Mouse (Mus musculus): ENCODE data around the gene Pick1.

Gene Pick1

GRCm38 (mm10) chr15:79283371-79283770, 54.4 kb downstream of the Pick1 start:
- Histone ChIP-seq H3K4me3 (replicated peaks; ENCODE audit: low read length) (no peak overlapping the region), H3K27me3 (ENCODE audit: insufficient read depth, low read length) (no peaks in the 10 kb centered on the region), H3K9me3 (ENCODE audit: low read length) (no peaks in the 10 kb centered on the region), H3K4me1 (replicated peaks; ENCODE audit: low read depth, low read length) (peaks cover 47% of the 10 kb centered on the region), H3K36me3 (ENCODE audit: insufficient read depth, low read length) (peaks cover 28% of the 10 kb centered on the region)
- no peak for TF ChIP-seq POU5F1 (IDR thresholded peaks at IDR 0.05; ENCODE audit: borderline replicate concordance, low read length)
- no peak for TF ChIP-seq CTCF (conservative IDR thresholded peaks at IDR 0.05; ENCODE audit: low read length)
- TF ChIP-seq NANOG (IDR thresholded peaks at IDR 0.05; ENCODE audit: borderline replicate concordance, low read length) = no peak

DNA sequence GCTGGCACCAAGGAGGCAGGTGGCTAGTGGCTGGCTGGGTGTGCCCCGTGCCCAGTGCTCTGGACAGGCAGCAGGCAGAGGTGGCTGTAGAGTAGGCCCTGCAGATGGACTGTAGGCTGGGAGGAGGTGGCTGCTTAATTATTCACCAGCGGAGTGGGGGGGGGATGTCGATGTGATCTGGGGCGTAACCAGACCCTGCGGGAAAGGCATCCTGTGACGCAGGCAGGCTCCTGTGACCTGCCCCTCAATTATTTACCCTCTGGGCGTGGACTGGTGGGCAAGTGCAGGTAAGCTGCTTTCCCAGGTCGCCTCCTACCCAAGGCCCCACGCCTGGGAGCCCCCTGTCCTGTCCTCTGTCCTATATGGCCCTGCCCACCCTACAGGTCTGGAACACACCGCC, 56.4 kb downstream of the Pick1 start, which contains the start of gene Baiap2l2:
Gene Baiap2l2 (minus strand): TSS at position 139 of the 400 bp plus-strand sequence.
- Histone ChIP-seq H3K4me3 (replicated peaks; ENCODE audit: low read length) (no peak within 1 kb of the TSS), H3K9me3 (ENCODE audit: low read length) (no peaks in the 10 kb centered on the region), H3K36me3 (ENCODE audit: insufficient read depth, low read length) (peaks cover 46% of the 10 kb centered on the region), H3K4me1 (replicated peaks; ENCODE audit: low read depth, low read length) (peaks cover 57% of the 10 kb centered on the region), H3K27me3 (ENCODE audit: insufficient read depth, low read length) (no peaks in the 10 kb centered on the region)
- TF ChIP-seq NANOG (IDR thresholded peaks at IDR 0.05; ENCODE audit: borderline replicate concordance, low read length) = no peak
- TF ChIP-seq POU5F1 (IDR thresholded peaks at IDR 0.05; ENCODE audit: borderline replicate concordance, low read length) = no peak
- no peak for TF ChIP-seq CTCF (conservative IDR thresholded peaks at IDR 0.05; ENCODE audit: low read length)

DNA sequence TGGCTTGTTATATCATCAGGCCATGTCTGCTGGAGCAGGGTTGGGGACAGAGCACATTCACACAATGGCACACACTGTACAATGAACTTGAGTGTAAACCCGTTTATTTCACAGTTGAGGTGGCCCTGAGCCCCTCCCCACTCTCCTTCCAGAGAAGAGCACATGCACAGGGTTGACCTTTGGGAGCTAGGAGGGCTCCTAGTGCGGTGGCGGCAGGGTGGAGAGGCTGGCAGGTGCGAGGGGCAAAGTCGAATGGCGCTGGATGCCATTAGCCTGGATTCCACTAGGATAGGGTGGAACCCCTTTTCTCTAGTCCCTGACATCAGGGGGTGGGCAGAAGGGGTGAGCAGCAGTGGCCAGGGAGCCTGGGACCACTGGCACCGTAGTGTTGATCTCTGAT, 57.2 kb downstream of the Pick1 start:
- Histone ChIP-seq H3K9me3 (ENCODE audit: low read length) (no peaks in the 10 kb centered on the region), H3K27me3 (ENCODE audit: insufficient read depth, low read length) (no peaks in the 10 kb centered on the region), H3K4me3 (replicated peaks; ENCODE audit: low read length) (no peak overlapping the region), H3K36me3 (ENCODE audit: insufficient read depth, low read length) (peaks cover 51% of the 10 kb centered on the region), H3K4me1 (replicated peaks; ENCODE audit: low read depth, low read length) (peaks cover 55% of the 10 kb centered on the region)
- no peak for TF ChIP-seq NANOG (IDR thresholded peaks at IDR 0.05; ENCODE audit: borderline replicate concordance, low read length)
- no peak for TF ChIP-seq POU5F1 (IDR thresholded peaks at IDR 0.05; ENCODE audit: borderline replicate concordance, low read length)
- TF ChIP-seq CTCF (conservative IDR thresholded peaks at IDR 0.05; ENCODE audit: low read length) = no peak

DNA sequence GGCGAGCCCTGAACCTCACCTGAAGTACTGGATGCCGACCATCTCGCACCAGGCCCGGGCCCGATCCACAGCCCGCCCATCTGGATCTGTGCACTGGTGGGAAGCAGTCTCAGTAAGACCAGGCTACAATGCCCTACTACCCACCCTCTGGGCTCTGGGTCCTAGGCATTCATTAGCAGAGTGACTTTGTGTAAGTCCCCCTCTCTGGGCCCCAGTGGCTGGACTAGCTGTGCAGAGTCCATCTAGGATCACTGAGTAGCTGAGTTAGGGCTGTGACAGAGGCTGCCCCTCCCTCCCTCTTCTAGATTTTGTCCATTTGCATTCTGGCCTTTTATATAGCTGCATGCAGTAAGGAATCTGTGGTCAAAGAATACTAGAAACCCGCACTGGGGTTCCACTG, 58.1 kb downstream of the Pick1 start:
- TF ChIP-seq CTCF (conservative IDR thresholded peaks at IDR 0.05; ENCODE audit: low read length) (no peak), POU5F1 (IDR thresholded peaks at IDR 0.05; ENCODE audit: borderline replicate concordance, low read length) (no peak), NANOG (IDR thresholded peaks at IDR 0.05; ENCODE audit: borderline replicate concordance, low read length) (no peak)
- peaks cover 46% of the 10 kb centered on the region for H3K4me1 ChIP-seq (replicated peaks; ENCODE audit: low read depth, low read length)

GRCm38 (mm10) chr15:79288387-79288786, 59.4 kb downstream of the Pick1 start:
- Histone ChIP-seq H3K27me3 (ENCODE audit: insufficient read depth, low read length) (no peaks in the 10 kb centered on the region), H3K9me3 (ENCODE audit: low read length) (no peaks in the 10 kb centered on the region), H3K36me3 (ENCODE audit: insufficient read depth, low read length) (peaks cover 73% of the 10 kb centered on the region), H3K4me3 (replicated peaks; ENCODE audit: low read length) (no peak overlapping the region), H3K4me1 (replicated peaks; ENCODE audit: low read depth, low read length) (peaks cover 39% of the 10 kb centered on the region)
- TF ChIP-seq NANOG (IDR thresholded peaks at IDR 0.05; ENCODE audit: borderline replicate concordance, low read length) (no peak), CTCF (conservative IDR thresholded peaks at IDR 0.05; ENCODE audit: low read length) (no peak), POU5F1 (IDR thresholded peaks at IDR 0.05; ENCODE audit: borderline replicate concordance, low read length) (no peak)

More for the DNA sequence above, 58.1 kb downstream of the Pick1 start:
- no peaks in the 10 kb centered on the region for H3K27me3 ChIP-seq (ENCODE audit: insufficient read depth, low read length)
- no peaks in the 10 kb centered on the region for H3K9me3 ChIP-seq (ENCODE audit: low read length)
- H3K4me3 ChIP-seq (replicated peaks; ENCODE audit: low read length) = no peak overlapping the region
- peaks cover 61% of the 10 kb centered on the region for H3K36me3 ChIP-seq (ENCODE audit: insufficient read depth, low read length)

DNA sequence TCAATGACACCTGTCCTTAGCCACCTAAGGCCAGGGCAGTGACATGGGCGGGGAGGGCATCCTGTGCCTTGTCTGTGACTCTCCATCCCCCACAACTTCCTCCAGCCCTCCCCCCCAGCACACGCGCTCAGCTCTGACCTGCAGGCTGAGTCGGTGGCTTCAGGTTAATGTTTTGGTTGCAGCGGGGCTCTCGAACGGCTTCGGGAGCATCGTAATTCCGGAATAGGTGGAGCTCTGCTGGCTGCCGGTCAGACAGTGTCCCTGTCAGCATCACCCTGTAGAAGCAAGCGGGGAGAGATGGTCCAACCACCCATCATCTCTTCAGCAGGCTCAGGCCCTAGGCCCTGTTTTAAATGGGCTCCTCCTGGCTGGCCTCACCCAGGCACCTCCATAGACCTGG, 60.5 kb downstream of the Pick1 start:
- Histone ChIP-seq H3K4me1 (replicated peaks; ENCODE audit: low read depth, low read length) (peaks cover 32% of the 10 kb centered on the region), H3K27me3 (ENCODE audit: insufficient read depth, low read length) (no peaks in the 10 kb centered on the region), H3K9me3 (ENCODE audit: low read length) (no peaks in the 10 kb centered on the region), H3K36me3 (ENCODE audit: insufficient read depth, low read length) (peaks cover 83% of the 10 kb centered on the region), H3K4me3 (replicated peaks; ENCODE audit: low read length) (no peak overlapping the region)
- TF ChIP-seq NANOG (IDR thresholded peaks at IDR 0.05; ENCODE audit: borderline replicate concordance, low read length) = no peak
- no peak for TF ChIP-seq POU5F1 (IDR thresholded peaks at IDR 0.05; ENCODE audit: borderline replicate concordance, low read length)
- TF ChIP-seq CTCF (conservative IDR thresholded peaks at IDR 0.05; ENCODE audit: low read length) = no peak

GRCm38 (mm10) chr15:79290340-79290739, 61.4 kb downstream of the Pick1 start:
- H3K4me3 ChIP-seq (replicated peaks; ENCODE audit: low read length) = no peak overlapping the region
- H3K9me3 ChIP-seq (ENCODE audit: low read length) = no peaks in the 10 kb centered on the region
- H3K4me1 ChIP-seq (replicated peaks; ENCODE audit: low read depth, low read length) = peaks cover 26% of the 10 kb centered on the region
- no peaks in the 10 kb centered on the region for H3K27me3 ChIP-seq (ENCODE audit: insufficient read depth, low read length)
- peaks cover 88% of the 10 kb centered on the region for H3K36me3 ChIP-seq (ENCODE audit: insufficient read depth, low read length)
- TF ChIP-seq NANOG (IDR thresholded peaks at IDR 0.05; ENCODE audit: borderline replicate concordance, low read length) (no peak), POU5F1 (IDR thresholded peaks at IDR 0.05; ENCODE audit: borderline replicate concordance, low read length) (peak; percentile 75), CTCF (conservative IDR thresholded peaks at IDR 0.05; ENCODE audit: low read length) (0 out of 2 replicates have a peak, but pooled peaks have one; percentile 9)

GRCm38 (mm10) chr15:79292779-79293178, 63.8 kb downstream of the Pick1 start:
- H3K4me1 ChIP-seq (replicated peaks; ENCODE audit: low read depth, low read length) = peaks cover 16% of the 10 kb centered on the region
- H3K4me3 ChIP-seq (replicated peaks; ENCODE audit: low read length) = no peak overlapping the region
- no peak for TF ChIP-seq POU5F1 (IDR thresholded peaks at IDR 0.05; ENCODE audit: borderline replicate concordance, low read length)
- no peak for TF ChIP-seq NANOG (IDR thresholded peaks at IDR 0.05; ENCODE audit: borderline replicate concordance, low read length)
- TF ChIP-seq CTCF (conservative IDR thresholded peaks at IDR 0.05; ENCODE audit: low read length) = no peak
- no peaks in the 10 kb centered on the region for H3K27me3 ChIP-seq (ENCODE audit: insufficient read depth, low read length)
- peaks cover 86% of the 10 kb centered on the region for H3K36me3 ChIP-seq (ENCODE audit: insufficient read depth, low read length)
- H3K9me3 ChIP-seq (ENCODE audit: low read length) = no peaks in the 10 kb centered on the region

- H3K9me3 ChIP-seq (ENCODE audit: low read length) = no peaks in the 10 kb centered on the region
- peaks cover 91% of the 10 kb centered on the region for H3K36me3 ChIP-seq (ENCODE audit: insufficient read depth, low read length)
- H3K4me1 ChIP-seq (replicated peaks; ENCODE audit: low read depth, low read length) = peaks cover 3% of the 10 kb centered on the region; the same call in 1 of the 2 replicates
- TF ChIP-seq POU5F1 (IDR thresholded peaks at IDR 0.05; ENCODE audit: borderline replicate concordance, low read length) = no peak
- no peak for TF ChIP-seq CTCF (conservative IDR thresholded peaks at IDR 0.05; ENCODE audit: low read length)
- no peak for TF ChIP-seq NANOG (IDR thresholded peaks at IDR 0.05; ENCODE audit: borderline replicate concordance, low read length)
- no peak overlapping the region for H3K4me3 ChIP-seq (replicated peaks; ENCODE audit: low read length)
- no peaks in the 10 kb centered on the region for H3K27me3 ChIP-seq (ENCODE audit: insufficient read depth, low read length)
Measured at GRCm38 (mm10) chr15:79298553-79298952, 69.6 kb downstream of the Pick1 start.

Measured in E14TG2a.4 (cell line).